Mouse (Mus musculus) stomach, embryonic 15.5 days (tissue): Measurements from ENCODE around the gene Cggbp1. TPM values are rescaled to one million over a fixed set of nuclear protein-coding genes. Genes with fewer than 3 reads are reported as not detected.

Experiments
- ATAC-seq: fragments of 200-750 bp; cut with Nextera tagmentation; 2 replicates; pipeline ENCODE4 v1.8.0; 2017; ENCODE audit warnings: low read depth, moderate number of reproducible peaks, moderate TSS enrichment; ENCODE audit not compliant: insufficient read depth, low FRiP score
- H3K27ac ChIP-seq: fragments of 300-500 bp; sonication (generic); 2 replicates; pipeline ENCODE4 v1.5.1; 2015; ENCODE audit warnings: mild to moderate bottlenecking, inconsistent platforms
- H3K27me3 ChIP-seq: fragments of 300-500 bp; sonication (generic); replicated peaks from 2 replicates; pipeline ENCODE4 v1.6.1; 2015; ENCODE audit warnings: inconsistent platforms
- H3K36me3 ChIP-seq: fragments of 300-500 bp; sonication (generic); 2 replicates; pipeline ENCODE4 v1.6.1; 2015; ENCODE audit warnings: inconsistent platforms
- H3K4me1 ChIP-seq: fragments of 300-500 bp; sonication (generic); 2 replicates; pipeline ENCODE4 v1.6.1; 2015; ENCODE audit warnings: inconsistent platforms
- H3K4me2 ChIP-seq: fragments of 300-500 bp; sonication (generic); 2 replicates; pipeline ENCODE4 v1.6.1; 2015; ENCODE audit warnings: mild to moderate bottlenecking, inconsistent platforms
- H3K4me3 ChIP-seq: fragments of 300-500 bp; sonication (generic); replicated peaks from 2 replicates; pipeline ENCODE4 v1.5.1; 2015; ENCODE audit warnings: inconsistent platforms
- H3K9ac ChIP-seq: fragments of 300-500 bp; sonication (generic); 2 replicates; pipeline ENCODE4 v1.6.1; 2015; ENCODE audit warnings: inconsistent platforms
- H3K9me3 ChIP-seq: fragments of 300-500 bp; sonication (generic); 2 replicates; pipeline ENCODE4 v1.6.1; 2016; ENCODE audit warnings: inconsistent platforms
- WGBS: fragments of 180-500 bp; shearing (Covaris S2); methylation state at CpG from one replicate; pipeline ENCODE4 v1.1.7; 2015; 5-methylcytosine and 5-hydroxymethylcytosine counted together
- polyA plus RNA-seq: library from polyadenylated mRNA; unstranded; fragments of >200 nt; fragmentation: Nextera tagmentation; extraction: Ambion mirVana; gene quantifications from 2 replicates; pipeline ENCODE4 v1.2.1, GENCODE M21; 2015

Gene Cggbp1
- polyA plus RNA-seq: 66.1 and 66.8 TPM in 2 replicates

DNA sequence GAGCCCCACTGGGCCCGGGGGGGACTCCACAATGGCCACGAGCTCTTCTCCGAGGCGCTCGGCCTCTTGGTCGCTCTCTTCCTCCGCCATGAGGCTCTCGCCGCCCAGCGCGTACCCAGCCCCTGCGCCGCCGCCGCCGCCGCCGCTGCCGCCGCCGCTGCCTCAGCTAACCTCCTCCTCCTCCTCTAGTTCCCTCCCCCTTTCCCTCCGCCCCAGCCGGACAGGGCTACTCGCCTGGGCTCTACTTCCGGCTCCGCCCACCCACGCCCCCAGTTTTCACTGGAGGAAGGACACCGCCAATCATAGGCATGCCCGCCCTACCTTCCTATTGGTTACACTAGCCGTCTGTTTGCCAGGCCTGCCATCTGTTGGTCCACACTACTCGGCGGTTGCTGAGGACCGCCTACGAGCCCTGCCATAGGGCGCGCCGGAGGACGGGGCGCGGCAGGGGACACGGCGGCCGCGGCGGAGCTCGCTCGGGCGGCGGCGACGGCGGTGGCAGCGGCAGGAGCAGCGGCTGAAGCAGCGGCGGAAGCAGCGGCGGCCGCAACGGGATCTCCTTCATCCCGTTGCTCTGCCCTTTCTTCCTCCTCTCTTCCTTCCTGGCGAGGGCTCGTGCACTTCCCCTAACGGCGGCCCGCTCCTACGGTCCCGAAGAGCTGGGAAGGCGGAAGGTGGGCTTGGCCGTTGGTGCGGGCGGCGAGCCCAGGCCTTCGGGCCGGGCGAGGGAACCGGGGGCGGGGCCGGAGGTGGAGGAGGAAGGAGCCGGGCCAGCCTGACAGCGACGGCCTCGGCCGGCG is at the start of gene Cggbp1, which contains the start of gene Zfp654:
TSS of gene Cggbp1 (plus strand) at position 434 of the 800 bp plus-strand sequence.
TSS of gene Zfp654 (minus strand) at position 90 of the 800 bp plus-strand sequence.
- Histone ChIP-seq H3K27me3 (no peaks in the 10 kb centered on the region), H3K36me3 (peaks cover 9% of the 10 kb centered on the region), H3K27ac (peak within 1 kb of the TSS; percentile 98), H3K4me1 (0 out of 2 replicates have a peak, but pooled peaks cover 4% of the 10 kb centered on the region), H3K4me3 (peak within 1 kb of the TSS; percentile 88), H3K9ac (peak within 1 kb of the TSS; percentile 95), H3K4me2 (peak within 1 kb of the TSS; percentile 83), H3K9me3 (no peaks in the 10 kb centered on the region)
- WGBS: under 1% methylated on average over 63 of the region's 85 CpGs
- ATAC-seq: peak; percentile 100

DNA sequence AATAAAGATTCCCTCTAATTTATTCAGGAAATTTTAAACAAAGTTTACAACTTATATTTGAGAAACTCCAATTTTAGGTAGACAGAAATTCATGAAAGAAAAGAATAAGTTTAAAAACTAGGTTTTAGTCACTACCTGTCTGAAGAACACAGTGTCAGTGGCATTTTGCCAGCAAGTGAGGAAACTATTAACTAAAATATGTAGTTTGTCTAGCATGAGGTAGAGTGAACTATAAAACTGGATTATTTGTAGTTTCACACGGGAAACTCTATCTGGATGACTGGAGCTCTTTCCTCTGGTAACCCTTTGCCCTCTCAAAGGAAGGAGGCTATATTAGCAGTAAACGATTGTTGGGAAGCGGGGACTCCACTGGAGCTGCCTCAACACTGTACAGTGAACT is 48.8 kb upstream of the Cggbp1 start:
- Histone ChIP-seq H3K36me3 (no peaks in the 10 kb centered on the region), H3K4me1 (no peaks in the 10 kb centered on the region), H3K9ac (no peak overlapping the region), H3K9me3 (no peaks in the 10 kb centered on the region), H3K27ac (no peak overlapping the region), H3K27me3 (no peaks in the 10 kb centered on the region), H3K4me3 (no peak overlapping the region), H3K4me2 (no peak overlapping the region)
- 63% methylated on average over 3 of the region's 3 CpGs for WGBS
- no peak for ATAC-seq

DNA sequence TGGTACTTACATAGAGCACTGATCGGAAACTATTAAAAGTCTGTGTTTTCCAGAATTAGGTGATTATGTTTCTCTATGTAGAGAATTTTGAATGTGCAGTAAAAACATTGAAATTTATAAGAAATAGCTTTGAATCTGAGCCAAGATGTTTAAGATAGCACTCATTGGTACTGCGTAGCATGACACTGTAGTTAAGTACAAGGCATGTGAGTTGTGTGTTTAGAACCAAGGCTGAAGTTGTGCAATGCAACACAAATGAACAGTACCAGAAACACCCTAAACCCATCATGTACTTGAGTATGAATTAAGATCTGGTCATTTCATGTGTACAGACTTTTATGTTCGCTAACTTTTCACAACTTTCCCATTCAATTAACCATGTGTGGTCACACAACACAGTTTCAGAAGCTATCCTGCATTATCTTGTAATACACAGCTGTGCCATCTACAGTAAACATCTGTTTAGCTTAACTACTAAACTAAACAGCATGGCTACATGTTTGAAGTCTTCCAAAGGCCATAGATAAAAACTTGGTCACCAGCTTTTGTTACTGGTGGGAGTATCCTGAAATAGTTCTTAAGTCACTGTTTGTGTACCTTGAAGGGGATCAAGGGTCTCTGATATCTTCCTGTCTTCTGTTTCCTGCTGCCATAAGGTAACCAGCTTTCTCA is 34.6 kb upstream of the Cggbp1 start:
- H3K9ac ChIP-seq: no peak overlapping the region
- no peaks in the 10 kb centered on the region for H3K9me3 ChIP-seq
- no peak for ATAC-seq
- no peaks in the 10 kb centered on the region for H3K4me1 ChIP-seq
- H3K36me3 ChIP-seq: peaks cover 10% of the 10 kb centered on the region
- 93% methylated on average over 3 of the region's 3 CpGs for WGBS
- no peak overlapping the region for H3K4me3 ChIP-seq
- H3K4me2 ChIP-seq: no peak overlapping the region
- no peak overlapping the region for H3K27ac ChIP-seq
- no peaks in the 10 kb centered on the region for H3K27me3 ChIP-seq

DNA sequence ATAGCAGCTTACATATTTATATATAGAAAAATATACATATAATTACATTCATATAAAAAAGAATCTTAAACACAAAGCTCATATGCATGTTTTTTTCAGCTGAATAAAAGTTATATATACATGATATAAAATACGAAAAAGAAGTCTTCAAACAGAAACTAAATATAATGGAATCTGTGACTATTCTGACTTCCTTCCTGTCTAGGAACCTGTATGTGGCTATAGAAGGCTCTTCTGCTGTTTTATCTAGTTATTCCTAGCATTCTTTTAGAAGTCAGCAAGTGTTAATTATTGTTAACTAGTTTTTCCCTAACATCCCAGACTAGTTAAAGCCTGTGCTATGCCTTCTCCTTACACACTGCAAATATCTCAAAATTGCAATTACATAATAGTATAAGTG is 27.9 kb upstream of the Cggbp1 start:
- Histone ChIP-seq H3K27me3 (no peaks in the 10 kb centered on the region), H3K27ac (no peak overlapping the region), H3K4me1 (no peaks in the 10 kb centered on the region), H3K9ac (no peak overlapping the region), H3K4me3 (no peak overlapping the region), H3K4me2 (no peak overlapping the region), H3K36me3 (no peaks in the 10 kb centered on the region), H3K9me3 (no peaks in the 10 kb centered on the region)
- ATAC-seq: no peak
- 84% methylated on average over 1 of the region's 1 CpGs for WGBS

DNA sequence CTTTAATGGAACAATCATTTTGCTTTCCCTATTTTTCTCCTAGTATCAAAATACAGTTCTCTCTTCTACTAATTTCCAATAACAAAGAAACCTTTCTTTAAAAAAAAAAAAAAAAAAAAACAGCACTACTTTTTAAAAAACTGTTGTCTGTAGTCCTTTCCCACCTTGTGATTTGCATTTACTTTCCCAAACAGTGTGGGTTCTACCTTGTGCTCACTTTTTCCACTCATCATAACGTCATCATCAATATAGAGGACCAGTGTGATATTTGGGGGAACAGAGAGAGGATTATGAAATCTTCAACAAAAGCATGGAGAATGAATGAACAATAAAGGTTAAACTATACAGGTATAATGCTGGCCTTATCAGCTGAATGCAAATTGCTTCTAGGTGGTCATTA is 27.3 kb upstream of the Cggbp1 start:
- Histone ChIP-seq H3K4me3 (no peak overlapping the region), H3K36me3 (no peaks in the 10 kb centered on the region), H3K27me3 (no peaks in the 10 kb centered on the region), H3K4me2 (no peak overlapping the region), H3K4me1 (no peaks in the 10 kb centered on the region), H3K27ac (no peak overlapping the region), H3K9me3 (no peaks in the 10 kb centered on the region), H3K9ac (no peak overlapping the region)
- 94% methylated on average over 1 of the region's 1 CpGs for WGBS
- ATAC-seq: no peak

DNA sequence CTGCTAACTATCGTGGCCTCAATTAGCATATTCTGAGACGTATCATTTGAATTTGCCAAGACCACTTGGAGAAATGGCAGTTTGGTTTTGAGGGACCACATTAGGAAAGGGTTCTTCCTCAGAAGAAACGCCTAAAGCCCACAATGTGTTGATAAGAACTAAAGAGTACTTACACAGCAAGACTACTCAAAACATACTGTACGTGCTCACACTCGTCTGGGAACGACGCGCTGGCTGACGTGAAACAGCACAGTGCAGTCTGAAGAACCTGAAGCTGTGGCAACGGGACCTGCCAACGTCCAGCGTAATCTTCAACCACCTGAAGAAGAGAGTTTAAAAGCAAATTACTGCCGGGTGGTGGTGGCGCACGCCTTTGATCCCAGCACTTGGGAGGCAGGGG is 21.5 kb upstream of the Cggbp1 start:
- Histone ChIP-seq H3K4me3 (no peak overlapping the region), H3K27ac (no peak overlapping the region), H3K4me1 (no peaks in the 10 kb centered on the region), H3K9me3 (no peaks in the 10 kb centered on the region), H3K4me2 (no peak overlapping the region), H3K36me3 (no peaks in the 10 kb centered on the region), H3K9ac (no peak overlapping the region), H3K27me3 (no peaks in the 10 kb centered on the region)
- no peak for ATAC-seq
- WGBS: 86% methylated on average over 15 of the region's 15 CpGs

DNA sequence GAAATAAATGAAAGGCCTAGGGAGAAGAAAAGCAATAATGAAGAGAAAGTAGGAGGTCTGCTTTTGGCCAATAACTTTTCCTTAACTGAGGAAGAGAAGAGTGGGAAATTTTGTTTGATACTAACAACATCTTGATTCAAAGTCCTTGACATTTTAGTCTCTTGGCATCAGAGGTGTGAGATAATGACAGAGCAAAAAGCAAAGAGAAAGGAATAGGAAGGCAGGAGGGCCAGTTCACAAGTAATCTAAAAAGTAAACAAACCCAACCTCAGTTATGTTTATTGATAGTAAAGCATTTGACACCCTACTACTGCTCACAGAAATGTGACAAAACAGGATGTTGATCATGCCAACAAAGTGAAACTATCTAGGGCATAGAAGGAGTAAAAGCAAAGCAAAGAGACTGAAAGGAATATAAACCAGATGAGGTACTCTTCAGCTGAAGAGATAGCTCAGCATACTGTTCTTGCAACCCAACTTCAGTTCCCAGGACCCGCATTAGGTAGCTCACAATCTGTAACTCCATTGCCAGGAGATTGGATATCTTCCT is 15.7 kb upstream of the Cggbp1 start:
- Histone ChIP-seq H3K4me3 (no peak overlapping the region), H3K9ac (no peak overlapping the region), H3K9me3 (no peaks in the 10 kb centered on the region), H3K4me1 (no peaks in the 10 kb centered on the region), H3K27ac (no peak overlapping the region), H3K27me3 (no peaks in the 10 kb centered on the region), H3K4me2 (no peak overlapping the region), H3K36me3 (no peaks in the 10 kb centered on the region)
- no peak for ATAC-seq
- 62% methylated on average over 1 of the region's 1 CpGs for WGBS

DNA sequence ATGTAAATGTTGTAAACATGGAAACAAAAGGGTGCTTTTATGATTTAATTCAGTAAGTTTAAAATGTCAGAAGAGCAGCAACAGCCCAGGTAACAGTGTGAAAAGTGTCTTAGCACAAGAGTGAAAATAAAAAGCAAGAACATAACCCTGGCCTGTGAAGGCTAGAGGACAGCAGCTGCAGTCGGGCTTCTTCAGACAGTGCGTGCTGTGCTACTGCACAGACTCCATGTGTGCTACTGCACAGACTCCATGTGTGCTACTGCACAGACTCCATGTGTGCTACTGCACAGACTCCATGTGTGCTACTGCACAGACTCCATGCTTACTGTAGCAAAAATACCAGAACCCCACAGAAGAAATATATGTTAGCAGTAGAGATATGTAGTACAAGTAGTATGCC is 15.1 kb upstream of the Cggbp1 start:
- Histone ChIP-seq H3K4me3 (no peak overlapping the region), H3K9ac (no peak overlapping the region), H3K36me3 (no peaks in the 10 kb centered on the region), H3K27ac (no peak overlapping the region), H3K4me1 (no peaks in the 10 kb centered on the region), H3K9me3 (no peaks in the 10 kb centered on the region), H3K4me2 (no peak overlapping the region), H3K27me3 (no peaks in the 10 kb centered on the region)
- 80% methylated on average over 2 of the region's 2 CpGs for WGBS
- no peak for ATAC-seq

DNA sequence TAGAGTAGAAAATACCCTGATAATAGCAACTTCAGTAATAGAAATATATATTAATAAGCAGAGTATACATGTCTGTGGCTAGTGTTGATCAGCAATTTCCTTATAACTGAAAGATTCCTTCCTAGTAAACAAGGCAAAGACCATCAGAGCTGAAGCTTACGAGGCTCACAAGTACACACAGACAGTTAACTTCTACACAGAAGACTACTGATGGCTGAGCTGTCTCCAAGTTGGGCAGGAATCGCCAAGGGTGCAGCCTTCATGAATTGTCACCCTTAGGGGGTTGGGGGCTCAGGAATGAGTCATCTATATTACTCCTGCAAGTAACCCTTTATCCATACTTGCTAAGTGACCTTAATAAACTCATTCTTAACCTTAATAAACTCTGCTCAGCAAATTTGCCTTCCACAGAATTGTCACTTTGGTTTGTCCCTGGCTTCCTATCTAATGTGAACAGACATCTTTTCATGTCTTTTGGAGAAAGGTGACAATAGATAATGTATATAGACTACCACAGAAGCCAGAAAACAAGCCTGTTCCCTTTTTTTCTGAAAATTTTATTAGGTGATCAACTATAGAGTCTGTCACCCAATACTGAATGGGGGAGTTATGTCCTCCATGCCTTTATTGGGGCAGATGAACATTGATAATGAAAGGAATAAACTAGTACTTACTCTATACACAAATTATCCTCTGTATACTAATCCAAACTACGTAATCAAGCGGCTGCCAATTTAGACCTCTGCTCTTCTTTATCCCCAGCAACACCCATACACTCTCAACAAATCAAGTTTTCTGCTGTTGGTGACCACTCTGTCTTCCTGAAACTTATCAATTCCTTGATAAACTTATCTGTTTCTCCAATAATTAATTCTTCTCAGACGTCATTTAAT is 10.1 kb upstream of the Cggbp1 start:
- WGBS: 80% methylated on average over 5 of the region's 5 CpGs
- ATAC-seq: no peak
- Histone ChIP-seq H3K4me1 (no peaks in the 10 kb centered on the region), H3K36me3 (no peaks in the 10 kb centered on the region), H3K27ac (no peak overlapping the region), H3K9me3 (no peaks in the 10 kb centered on the region), H3K4me3 (no peak overlapping the region), H3K4me2 (no peak overlapping the region), H3K9ac (no peak overlapping the region), H3K27me3 (no peaks in the 10 kb centered on the region)

DNA sequence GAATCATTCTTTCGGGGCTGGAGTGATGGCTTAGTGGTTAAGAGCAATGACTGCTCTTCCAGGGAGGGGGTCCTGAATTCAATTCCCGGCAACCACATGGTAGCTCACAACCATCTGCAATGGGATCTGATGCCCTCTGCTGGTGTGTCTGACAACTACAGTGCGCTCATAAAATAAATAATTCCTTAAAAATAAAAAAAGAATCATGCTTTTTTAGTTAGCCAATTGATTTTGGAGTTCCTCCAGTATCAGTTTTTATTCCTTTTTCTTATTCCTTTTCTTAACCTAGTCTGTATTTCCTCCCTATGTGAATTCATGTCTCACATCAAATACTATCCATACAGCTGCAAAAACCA is 9.4 kb upstream of the Cggbp1 start:
- H3K36me3 ChIP-seq: no peaks in the 10 kb centered on the region
- 90% methylated on average over 3 of the region's 3 CpGs for whole genome bisulfite sequencing

DNA sequence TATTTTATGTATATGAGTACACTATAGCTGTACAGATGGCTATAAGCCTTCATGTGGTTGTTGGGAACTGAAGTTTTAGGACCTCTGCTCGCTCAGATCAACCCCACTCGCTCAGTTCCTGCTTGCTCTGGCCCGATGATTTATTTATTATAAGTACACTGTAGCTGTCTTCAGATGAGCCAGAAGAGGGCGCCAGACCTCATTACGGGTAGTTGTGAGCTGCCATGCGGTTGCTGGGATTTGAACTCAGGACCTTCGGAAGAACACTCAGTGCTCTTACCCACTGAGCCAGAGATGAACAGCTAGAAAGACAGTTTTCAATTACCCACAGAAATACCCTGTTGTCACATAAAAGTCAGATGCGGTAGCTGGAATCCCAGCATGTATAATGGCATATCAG is 5.8 kb upstream of the Cggbp1 start:
- no peaks in the 10 kb centered on the region for H3K27me3 ChIP-seq
- no peak overlapping the region for H3K9ac ChIP-seq
- no peak overlapping the region for H3K4me3 ChIP-seq
- H3K9me3 ChIP-seq: no peaks in the 10 kb centered on the region
- 83% methylated on average over 8 of the region's 8 CpGs for WGBS
- H3K36me3 ChIP-seq: no peaks in the 10 kb centered on the region
- ATAC-seq: no peak
- no peaks in the 10 kb centered on the region for H3K4me1 ChIP-seq
- no peak overlapping the region for H3K4me2 ChIP-seq
- H3K27ac ChIP-seq: no peak overlapping the region

More for the DNA sequence above, 9.4 kb upstream of the Cggbp1 start:
- H3K9me3 ChIP-seq: no peaks in the 10 kb centered on the region
- H3K4me1 ChIP-seq: no peaks in the 10 kb centered on the region
- no peaks in the 10 kb centered on the region for H3K27me3 ChIP-seq
- H3K4me3 ChIP-seq: no peak overlapping the region
- H3K27ac ChIP-seq: no peak overlapping the region
- H3K9ac ChIP-seq: no peak overlapping the region
- no peak for ATAC-seq
- H3K4me2 ChIP-seq: no peak overlapping the region
